Mouse (Mus musculus) heart, postnatal 36 days (tissue): Measurements from ENCODE around the gene Snrnp35. TPM values are rescaled to one million over a fixed set of nuclear protein-coding genes. Genes with fewer than 3 reads are reported as not detected.

Experiments used
- DNase-seq, 2 experiments: peaks; one replicate each; pipeline ENCODE4 v3.0.0; 2021 to 2022
- intact Hi-C: fragments of 180-260 bp; cut with DNase I; formaldehyde crosslinking; loops from one replicate; pipeline ENCODE4 v1.15.1; 2025
- total RNA-seq, 2 experiments: library from RNA; stranded (reverse); gene quantifications; 2 replicates each; pipeline ENCODE4 v1.2.3; 2021

The Snrnp35 gene
- total RNA-seq, 2 experiments from 2014 or later, result 9.7 to 18.2 TPM

GRCm38 (mm10) chr5:124530655-124531582, 48.0 kb downstream of the Snrnp35 start, which contains the start of gene Rilpl1:
Gene Rilpl1, minus strand, starts transcription at chr5:124531391.
- intact Hi-C loops, result loop anchor here (2.0 kb wide), 2 partner anchors 32 to 48 kb away; partner anchors contain the start of gene Snrnp35
- DNase-seq, result peak; percentile 86 to 90

DNA sequence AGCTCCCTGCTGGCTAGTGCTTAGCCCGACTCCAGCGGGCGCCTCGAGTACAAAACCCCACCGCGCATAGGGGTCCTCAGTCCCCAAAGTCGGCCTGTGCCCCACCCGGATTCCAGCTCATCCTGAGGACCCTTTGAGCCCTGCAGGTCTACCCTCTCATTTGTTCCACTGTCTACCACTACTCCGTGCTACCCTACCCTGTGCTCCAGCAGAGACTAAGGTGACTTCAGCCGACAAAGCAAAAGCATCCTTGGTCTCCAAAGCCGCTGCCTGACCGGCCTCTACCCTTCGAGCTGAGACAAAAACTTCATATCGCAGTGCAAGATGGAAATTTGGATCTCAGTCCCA, 48.6 kb downstream of the Snrnp35 start:
- DNase-seq, result no peak

DNA sequence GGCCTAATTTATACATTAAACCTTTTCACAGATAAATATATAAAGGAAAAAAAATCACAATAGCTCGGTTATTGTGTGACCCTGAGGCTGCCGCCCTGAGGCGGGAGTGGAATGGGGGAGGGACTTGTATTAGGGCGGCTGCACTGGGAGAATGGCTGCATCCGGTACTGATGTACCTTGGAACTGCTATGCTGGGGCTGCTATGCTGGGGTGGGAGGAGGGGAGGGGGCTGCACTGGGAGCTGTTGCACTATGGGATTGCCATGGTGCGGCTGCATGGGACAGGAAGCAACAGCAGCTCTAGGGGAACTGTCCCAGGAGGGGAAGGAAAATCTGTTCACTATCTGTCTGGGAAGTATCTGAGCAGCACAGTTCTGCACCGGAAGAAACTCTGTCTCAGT, 49.5 kb downstream of the Snrnp35 start:
- no peak for DNase-seq
- intact Hi-C loops, result no loop called here

More for the DNA sequence above, 48.6 kb downstream of the Snrnp35 start:
- intact Hi-C loops, result loop anchor here (2.0 kb wide), 2 partner anchors 33 to 49 kb away; partner anchors contain the start of gene Snrnp35

DNA sequence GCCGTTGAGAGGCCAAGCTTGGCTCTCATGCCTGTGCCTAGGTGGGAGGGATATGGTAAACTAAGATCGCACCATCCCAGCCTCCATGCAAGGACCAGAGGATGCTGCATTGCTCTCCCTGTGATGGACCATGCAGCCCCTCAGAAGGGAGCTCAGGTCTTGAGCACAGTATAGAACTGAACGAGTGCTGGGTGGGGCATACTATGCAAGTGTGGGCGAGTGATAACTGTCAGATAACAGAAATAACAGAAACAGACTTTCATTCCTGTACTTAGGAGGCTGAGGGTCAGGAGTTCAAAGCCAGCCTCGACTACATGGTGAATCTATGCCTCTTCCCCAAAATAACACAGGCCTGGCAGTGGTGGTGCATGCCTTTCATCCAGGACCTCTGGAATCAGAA, 52.1 kb downstream of the Snrnp35 start:
- intact Hi-C loops, result no loop called here
- no peak for DNase-seq

DNA sequence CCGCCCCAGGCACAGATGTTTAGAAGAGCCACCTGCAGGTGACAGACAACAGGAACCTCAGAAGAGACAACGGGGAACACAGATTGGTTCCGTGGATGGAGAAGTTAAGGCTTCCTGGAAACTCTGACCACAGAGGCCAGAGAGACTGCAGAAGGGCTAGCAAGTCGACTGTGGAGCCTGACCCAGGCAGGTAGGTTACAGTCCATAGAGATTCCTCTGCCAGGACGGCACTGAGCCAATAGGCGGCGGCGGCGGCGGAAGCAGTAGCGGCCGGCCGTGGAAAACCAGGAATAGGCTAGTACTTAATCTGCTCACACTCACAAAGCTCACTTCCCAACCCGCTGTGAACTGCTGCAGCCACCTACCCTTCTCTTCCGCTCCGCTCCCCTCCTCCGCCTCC, 53.8 kb downstream of the Snrnp35 start:
- peak; percentile 66 to 69 for DNase-seq
- intact Hi-C loops, result loop anchor here (2.0 kb wide), 1 partner anchor 36 kb away; no protein-coding TSS in a partner anchor

DNA sequence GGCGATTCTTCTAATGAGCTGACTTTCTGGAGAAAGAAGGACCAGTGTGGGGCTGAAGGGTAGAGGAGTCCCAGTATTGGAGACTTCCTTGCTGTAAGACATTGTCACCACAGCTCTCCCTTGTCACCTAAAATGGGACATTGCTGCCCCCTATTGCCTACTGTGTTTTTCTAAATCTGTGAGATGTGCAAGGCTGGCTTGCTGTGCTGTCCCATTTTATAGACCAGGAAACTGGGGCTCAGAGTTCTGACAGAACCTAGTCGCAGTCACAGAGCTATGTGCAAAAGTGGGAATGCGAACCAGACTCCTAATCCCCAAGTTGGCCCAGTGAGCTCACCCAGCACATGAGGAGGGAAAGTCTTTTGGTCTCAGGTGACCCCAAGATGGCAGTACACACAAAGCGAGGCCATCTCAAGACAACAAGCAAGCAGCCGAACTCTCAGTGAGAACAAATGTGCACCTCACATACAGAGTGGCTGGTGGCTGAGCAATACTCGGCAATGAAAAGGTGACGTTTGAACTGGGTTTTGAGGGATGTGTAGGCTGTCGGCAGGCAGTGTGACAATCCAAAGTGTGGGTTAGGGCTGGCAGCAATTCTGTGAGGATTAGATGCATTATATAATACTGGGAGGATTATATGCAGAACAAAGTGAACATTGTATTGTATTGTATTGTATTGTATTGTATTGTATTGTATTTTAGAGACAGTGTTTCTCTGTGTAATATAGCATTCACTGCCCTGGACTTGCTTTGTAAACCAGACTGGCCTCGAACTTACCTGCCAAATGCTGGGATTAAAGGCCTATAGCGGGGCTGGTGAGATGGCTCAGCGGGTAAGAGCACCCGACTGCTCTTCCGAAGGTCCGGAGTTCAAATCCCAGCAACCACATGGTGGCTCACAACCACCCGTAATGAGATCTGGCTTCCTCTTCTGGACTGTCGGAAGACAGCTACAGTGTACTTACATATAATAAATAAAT, 56.2 kb downstream of the Snrnp35 start:
- intact Hi-C loops, result loop anchor here (1.0 kb wide), 1 partner anchor 107 kb away; no protein-coding TSS in a partner anchor
- DNase-seq, result peak; percentile 61 to 70

DNA sequence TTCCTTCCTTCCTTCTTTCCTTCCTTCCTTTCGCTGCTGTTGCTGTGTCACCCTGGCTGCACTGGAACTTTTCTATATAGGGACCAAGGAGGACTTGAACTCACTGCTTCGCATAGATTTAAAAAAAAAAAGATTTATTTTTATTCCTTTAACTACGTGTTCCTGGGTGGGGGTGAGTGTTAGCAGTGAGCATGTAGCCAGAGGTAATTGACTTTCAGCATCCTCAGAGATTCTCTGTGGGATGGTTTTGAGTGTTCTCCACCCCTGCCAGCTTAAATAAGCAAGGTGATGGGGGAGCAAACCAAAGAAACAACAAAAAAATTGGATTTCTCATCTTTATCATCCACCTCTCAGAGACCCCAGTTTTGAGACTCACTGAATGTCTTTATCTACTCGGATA, 57.0 kb downstream of the Snrnp35 start:
- intact Hi-C loops, result loop anchor here (1.0 kb wide), 1 partner anchor 108 kb away; no protein-coding TSS in a partner anchor
- DNase-seq, result no peak

GRCm38 (mm10) chr5:124540383-124540786, 57.5 kb downstream of the Snrnp35 start, which contains the start of gene Tmed2:
Gene Tmed2, plus strand, starts transcription at chr5:124540695.
- DNase-seq, result peak; percentile 95 to 96
- intact Hi-C loops, result no loop called here

Other genes with a start within 250 kb of the Snrnp35 start
- 10 to 100 TPM; 43.9 to 45.5 TPM for gene Pitpnm2, start 233.4 kb upstream of the Snrnp35 start, total RNA-seq
- 1 to 10 TPM; 5.4 to 5.8 TPM for gene Mphosph9, start 155.2 kb upstream of the Snrnp35 start, total RNA-seq
- gene 2810006K23Rik, start 155.0 kb upstream of the Snrnp35 start, total RNA-seq, result 10 to 100 TPM; 12.1 to 13.1 TPM
- gene Cdk2ap1, start 120.1 kb upstream of the Snrnp35 start, total RNA-seq, result 100 to 1,000 TPM; 164 to 167 TPM
- gene Sbno1, start 57.1 kb upstream of the Snrnp35 start, total RNA-seq, result 10 to 100 TPM; 65.3 to 71.7 TPM
- 100 to 1,000 TPM; 191 to 237 TPM for gene Kmt5a, start 43.2 kb upstream of the Snrnp35 start, total RNA-seq
- gene Rilpl2, start 4.8 kb upstream of the Snrnp35 start, total RNA-seq, result 1 to 10 TPM; 7.9 to 9.9 TPM
- gene Rilpl1, start 48.3 kb downstream of the Snrnp35 start, total RNA-seq, result 100 to 1,000 TPM; 209 to 229 TPM
- gene Tmed2, start 57.6 kb downstream of the Snrnp35 start, total RNA-seq, result 100 to 1,000 TPM; 174 to 177 TPM
- gene Ddx55, start 69.7 kb downstream of the Snrnp35 start, total RNA-seq, result 1 to 10 TPM; 4.0 to 6.1 TPM
- gene Eif2b1, start 96.0 kb downstream of the Snrnp35 start, total RNA-seq, result 10 to 100 TPM; 26.6 to 33.0 TPM
- gene Gtf2h3, start 96.0 kb downstream of the Snrnp35 start, total RNA-seq, result 10 to 100 TPM; 18.0 to 19.5 TPM
- 10 to 100 TPM; 42.1 to 58.2 TPM for gene Atp6v0a2, start 145.4 kb downstream of the Snrnp35 start, total RNA-seq
- under 1 TPM in 1 of 2 experiments, not detected in 1; 0.06 TPM for gene Dnah10, start 242.0 kb downstream of the Snrnp35 start, total RNA-seq